Mouse (Mus musculus) E14TG2a.4 (cell line): ENCODE results near the gene Ipo7.

Experiments
- CTCF ChIP-seq: conservative IDR thresholded peaks from 2 replicates; pipeline ENCODE4 v1.5.1; 2014; ENCODE audit warnings: low read length
- NANOG ChIP-seq: IDR thresholded peaks from 2 replicates; pipeline ENCODE4 v1.6.1; 2014; ENCODE audit warnings: borderline replicate concordance, low read length, mixed read lengths

DNA sequence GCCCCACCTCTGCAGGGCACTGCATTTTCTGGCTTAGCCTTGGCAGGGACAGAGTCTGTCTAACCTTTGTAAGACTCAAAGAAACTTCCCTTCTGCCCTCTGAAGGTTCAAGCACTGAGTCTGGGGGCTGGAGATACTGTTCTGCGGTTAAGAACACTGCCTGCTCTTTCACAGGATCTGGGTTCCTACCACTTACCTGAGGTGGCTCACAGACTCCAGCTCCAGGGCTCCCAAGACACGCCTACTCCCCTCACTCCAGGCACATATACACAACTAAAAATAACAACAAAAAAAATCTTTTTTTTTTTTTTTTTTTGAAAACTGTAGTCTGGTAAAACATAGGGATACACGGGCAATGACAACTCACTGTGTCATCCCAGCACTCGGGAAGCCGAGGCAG is 83.2 kb downstream of the Ipo7 start:
- TF ChIP-seq CTCF = no peak
- TF ChIP-seq NANOG = no peak
